Mouse (Mus musculus) cerebellum, adult 9-10 months (tissue): ENCODE measurements at regions not wholly inside any gene's neighbourhood (a gene's known extent, or its start where the extent isn't known, plus 50 kb on each side); places are given as distances from the start of the nearest gene placed in this dataset.
"Not testable (repeated sequence)": the region's sequence is repeated elsewhere in the genome, so short reads cannot be mapped to it uniquely, and the experiment has no call there.

Experiments used
- DNase-seq: peaks from one replicate; pipeline ENCODE4 v3.0.0; 2022

DNA sequence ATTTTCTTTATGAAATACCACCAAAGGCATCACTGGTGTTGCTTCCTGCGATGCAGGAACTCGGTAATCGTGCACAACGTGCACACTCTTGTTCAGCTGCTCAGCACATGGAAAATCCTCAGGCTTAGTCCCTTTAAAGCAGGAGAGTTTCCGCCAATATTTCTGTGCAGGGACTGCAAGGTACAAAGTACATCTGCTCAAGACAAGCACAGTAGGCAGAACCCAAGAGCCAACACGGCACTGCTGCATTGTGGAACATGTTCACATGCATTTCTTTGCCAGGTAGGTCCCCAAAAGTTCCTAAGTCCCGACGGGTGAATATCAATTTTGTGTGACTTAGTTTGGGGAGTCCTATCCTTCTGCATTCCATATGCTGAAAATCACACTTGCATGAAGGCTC is 808.0 kb upstream of the Pou3f3 start:
- no peak for DNase-seq

DNA sequence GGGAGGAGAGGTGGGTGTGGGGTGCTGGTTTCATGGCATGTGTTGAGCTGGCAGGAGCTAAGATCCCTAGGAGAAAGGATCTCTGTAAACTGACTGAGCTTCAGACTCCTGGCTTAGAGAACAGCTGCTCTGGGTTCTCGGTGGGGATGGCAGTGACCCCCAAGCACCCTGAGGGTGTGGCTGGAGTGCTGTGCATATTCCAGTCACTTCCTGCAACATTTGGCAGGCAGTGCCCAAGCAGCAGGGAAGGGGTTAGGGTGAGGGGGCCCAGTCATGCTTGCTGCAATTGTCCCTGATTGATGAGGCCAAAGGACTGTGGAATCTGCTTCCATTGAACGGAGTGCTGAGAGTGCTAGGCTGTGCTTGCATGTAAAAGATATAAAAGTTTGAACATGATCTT is 807.4 kb upstream of the Pou3f3 start:
- no peak for DNase-seq

DNA sequence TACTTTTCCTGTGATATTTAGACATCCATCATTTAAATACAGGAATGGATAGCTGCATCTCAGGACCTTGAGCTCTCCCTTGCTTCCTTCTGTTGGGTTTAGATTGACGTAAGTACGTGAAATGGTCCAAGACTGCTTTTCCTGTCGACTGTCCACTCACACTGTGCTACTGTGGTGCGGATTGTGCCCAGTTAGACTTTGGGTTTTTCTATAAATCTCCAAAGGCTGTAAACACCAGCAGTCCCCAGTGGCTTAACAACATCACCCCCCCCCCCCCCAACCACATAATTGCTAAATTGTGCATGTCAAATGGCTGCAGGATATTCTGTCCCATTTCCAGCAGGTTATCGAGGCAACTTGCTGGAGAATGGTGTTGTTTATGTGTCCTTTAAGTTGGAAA is 806.6 kb upstream of the Pou3f3 start:
- DNase-seq, result no peak

DNA sequence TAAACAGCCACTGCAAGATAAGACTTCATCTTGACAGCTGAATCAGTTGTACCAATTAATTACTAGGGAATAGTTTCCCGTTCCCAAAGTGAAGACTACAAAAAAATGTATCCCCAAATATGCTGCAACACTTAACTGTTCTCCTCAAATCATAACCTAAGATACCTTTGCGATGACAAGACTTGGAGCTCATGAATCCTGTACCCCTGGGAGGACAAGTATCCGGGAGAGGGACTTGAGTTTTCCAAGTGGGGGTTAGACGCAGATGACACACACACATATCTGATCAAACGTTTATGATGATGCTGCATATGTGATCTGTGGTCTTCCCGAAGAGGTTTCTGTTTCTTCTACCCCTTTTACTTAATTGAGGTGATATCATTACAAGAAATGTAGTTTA is 805.6 kb upstream of the Pou3f3 start:
- DNase-seq, result no peak

DNA sequence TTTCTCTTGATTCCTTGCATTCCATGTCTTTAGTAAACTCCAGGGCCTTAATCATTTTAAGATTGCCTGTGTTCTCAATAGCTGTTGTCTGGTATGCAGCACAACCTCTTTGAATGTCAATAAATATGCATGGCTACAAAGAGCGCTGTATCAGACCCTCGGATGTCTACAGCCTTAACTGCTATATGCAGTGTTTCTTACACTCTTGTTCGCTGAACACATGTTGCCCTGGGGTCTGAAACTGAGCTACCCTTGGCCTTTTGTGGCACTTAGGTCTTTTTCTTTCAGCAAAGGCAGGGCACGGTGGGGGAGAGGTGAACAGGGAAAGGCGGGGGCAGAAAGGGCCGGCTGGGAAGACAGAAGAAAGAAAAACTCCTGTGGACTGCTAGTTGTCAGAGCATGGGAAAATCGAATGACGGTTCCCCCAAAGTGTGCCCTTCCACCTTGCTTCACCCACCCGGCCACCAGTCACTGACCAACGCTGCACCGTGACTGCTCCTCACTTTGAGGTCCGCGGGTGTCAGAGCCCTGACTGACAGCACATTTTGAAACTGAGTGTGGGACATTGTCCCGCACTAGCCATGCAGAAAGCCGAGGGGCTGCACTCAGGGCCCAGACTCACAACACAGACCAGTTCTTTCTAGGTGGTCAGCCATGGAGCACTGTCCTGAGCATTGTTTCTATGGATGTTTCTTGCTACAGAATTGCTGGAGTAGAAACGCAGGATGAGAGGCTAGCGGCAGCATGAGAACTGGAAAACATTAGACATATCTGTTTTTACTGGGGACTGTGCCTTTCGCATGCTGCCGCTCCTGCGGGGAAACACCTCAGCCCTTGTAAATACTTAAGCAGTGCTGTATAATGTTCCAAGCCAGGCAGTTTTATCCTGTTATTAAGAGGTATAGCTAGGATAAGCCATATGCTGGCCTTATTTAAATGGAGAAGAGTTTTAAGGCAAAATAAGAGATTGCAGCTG is 804.6 kb upstream of the Pou3f3 start:
- no peak for DNase-seq

DNA sequence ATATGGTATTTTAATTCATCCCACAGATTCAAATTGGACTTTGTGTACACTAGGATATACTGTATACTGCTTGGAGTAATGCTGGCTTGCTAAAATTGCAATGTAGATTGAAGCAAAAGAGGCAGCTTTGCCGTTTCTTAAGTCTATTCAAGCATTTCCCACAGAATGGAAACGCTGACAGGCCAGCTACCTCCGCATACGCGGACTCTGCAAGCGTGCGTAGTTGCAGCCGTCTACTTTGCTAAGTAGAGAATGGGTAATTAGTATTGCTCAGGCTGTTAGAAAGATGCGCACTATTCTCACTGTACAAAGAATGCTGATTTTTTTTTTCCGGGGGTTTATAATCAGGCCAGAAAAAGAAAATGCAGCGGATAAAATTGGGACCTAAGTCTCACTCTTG is 803.8 kb upstream of the Pou3f3 start:
- no peak for DNase-seq

DNA sequence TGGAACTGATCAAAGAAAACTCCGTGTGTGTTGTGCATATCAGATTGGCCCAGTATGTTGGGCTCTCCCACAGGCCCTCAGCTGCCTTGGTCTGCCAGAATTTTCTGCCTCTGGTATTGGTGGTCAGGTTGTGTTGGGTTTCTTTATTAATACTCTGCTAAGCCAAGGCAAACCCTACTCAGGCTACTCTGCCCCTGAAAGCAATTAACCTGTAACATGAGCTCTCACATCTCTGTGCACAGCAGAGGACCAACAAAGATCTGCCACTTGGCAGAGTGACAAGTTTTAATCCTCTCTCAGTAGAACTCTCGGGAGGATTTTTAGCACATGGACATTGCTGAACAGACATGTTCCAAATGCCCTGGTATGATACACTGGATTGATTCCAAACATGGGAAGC is 803.2 kb upstream of the Pou3f3 start:
- no peak for DNase-seq

DNA sequence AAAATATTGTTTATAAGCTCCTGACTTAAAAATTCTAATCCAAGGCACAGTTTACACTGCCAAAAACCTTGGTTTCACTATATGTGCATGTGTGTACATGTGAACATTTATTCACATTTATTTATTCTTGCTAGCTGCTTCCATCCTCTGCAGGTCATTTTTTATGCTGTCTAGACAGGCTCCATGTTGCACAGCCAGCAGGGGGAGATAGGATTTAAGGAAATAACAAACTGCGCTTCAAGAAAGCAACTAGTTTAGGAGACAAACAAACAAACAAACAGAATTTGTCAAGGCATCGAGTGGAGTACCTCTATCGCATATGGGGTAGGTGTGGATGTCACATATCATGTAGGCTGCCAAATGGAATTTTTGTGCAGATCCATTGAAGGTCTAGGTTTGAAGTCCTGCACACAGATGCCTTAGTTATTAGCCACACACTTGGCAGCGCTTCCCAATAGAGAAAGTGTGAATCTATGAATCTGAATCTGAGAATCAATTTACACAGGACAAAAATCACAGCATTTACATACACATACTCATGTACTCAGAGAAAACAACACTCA is 797.7 kb upstream of the Pou3f3 start:
- peak; percentile 13 for DNase-seq

DNA sequence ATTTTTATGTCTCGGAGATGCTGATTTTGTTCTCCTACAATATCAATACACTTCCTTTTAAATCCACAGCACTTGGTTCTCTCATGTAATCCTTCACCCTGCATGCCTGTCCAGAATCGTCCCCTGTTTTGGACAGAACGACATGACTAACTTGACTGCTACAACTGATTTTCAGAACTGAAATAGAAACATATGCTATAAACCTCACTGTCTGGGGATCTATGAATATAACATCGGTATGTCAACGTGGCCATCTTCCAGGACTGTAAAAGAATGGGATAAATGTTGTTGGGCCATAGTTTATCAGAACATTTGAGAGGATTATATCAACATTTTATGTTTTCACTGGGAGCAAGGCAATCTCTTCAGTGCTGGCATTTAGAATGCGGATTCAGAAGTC is 795.2 kb upstream of the Pou3f3 start:
- DNase-seq, result no peak

DNA sequence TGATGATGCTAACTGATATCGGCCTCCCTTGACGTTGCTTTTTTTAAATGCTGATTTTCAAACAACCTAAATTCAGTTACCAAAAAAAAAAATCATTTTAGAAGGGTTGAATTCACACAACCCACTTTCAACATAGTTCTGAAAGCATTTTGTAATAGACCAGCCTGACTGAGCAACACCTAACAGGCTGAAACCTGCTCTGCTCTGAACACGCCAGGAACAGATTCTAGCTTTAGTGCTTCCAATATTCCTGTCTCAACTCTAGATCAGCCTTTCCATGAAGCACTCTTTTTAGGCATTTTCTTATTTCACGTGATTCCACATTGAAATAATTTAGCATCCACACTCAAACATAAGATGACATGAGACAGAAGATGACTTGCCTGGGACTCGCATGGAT is 789.6 kb upstream of the Pou3f3 start:
- DNase-seq, result no peak

DNA sequence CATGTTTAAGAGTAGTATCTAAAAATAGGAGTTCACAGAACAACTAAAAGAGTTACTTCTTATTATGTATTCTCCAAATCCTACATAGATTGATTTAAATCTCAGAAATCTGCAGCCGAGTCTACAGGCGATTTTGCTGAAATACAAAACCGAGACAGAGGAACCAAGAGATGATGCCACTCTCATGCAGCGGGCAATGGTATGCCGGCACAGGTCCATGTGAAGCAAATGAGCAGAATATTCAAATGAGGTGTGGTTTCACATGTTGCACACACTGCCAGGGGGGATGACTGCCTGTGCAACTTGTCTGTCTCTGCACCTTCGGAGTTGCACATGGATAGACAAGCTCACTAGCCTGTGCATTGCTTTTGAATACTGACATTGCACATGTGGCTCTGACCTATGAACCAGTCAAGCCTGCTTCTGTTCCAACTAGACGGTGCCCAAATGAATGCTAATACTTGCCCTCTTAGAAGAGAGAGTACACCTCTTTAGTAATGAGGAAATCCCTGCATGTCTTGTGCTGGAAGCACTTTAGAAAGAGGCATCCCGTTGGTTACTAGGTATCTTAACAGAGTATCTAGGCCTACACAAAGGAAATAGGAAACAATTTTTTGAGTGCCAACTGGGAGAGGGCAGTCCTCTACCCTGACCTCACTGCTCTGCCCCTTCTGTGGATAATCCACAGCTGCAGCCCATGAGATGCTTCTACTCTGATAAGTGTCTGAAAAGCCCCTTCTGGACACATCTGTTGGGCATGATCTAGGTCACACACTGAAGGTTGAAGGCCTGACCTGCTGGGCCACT is 787.4 kb upstream of the Pou3f3 start:
- DNase-seq, result no peak

DNA sequence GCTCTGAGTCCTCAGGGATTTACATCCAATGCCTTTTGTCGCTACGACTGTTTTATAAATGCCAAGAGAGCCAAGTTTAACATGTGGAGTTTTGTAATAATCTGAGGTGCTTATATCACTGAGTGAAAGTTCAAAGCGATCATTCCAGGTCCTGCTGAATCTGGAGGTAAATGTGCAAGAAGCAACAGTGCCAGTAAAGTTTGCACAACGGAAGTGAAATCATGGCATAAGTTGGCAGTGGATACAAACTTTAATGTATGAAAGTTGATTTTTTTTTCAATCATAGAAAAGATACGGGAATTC is 786.8 kb upstream of the Pou3f3 start:
- DNase-seq, result no peak

DNA sequence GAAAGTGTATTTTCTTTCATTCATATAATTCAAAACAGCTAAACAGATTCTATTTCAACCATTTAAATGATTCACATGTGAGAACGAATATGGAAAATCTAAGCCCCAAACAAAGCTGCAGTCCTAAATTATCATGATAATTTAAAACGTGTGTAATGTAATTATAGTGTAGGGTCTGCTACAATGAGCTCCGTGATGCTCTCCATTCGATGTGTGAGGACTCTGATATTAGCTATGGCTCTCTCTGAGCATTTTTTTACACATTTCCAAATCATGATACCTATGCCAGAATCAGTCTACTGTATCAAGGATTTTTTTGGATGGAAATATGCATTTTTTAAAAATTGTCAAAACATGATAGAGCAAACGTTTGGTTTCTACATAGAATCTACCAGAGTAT is 785.8 kb upstream of the Pou3f3 start:
- no peak for DNase-seq

DNA sequence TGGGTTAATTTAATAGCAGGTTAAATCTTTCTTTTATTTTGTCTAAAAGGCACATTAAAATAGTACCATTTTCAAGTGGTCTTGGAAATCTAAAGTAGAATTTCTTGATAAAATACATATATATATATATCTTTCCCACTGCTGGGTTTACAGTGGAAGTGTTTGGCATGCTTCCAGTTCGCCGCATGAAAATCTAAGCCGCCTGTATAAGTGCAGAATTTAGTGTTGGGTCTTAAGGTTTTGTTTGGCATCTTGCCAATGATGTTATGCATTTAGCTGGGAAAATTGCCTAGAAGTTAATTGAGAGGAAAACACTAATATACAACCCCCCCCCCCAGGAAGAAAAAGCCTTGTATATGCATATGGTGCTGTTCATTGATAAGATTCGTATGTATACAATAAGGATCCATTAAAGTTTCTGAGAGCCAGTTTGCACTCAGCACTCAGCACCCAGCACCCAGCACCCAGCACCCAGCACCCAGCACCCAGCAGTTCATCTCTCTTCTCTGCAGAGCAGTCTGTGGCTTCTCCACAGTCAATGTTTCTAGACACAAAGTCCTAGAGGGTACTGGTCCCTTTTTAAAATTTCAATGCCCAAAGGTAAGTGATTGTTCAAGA is 778.7 kb upstream of the Pou3f3 start:
- no peak for DNase-seq

DNA sequence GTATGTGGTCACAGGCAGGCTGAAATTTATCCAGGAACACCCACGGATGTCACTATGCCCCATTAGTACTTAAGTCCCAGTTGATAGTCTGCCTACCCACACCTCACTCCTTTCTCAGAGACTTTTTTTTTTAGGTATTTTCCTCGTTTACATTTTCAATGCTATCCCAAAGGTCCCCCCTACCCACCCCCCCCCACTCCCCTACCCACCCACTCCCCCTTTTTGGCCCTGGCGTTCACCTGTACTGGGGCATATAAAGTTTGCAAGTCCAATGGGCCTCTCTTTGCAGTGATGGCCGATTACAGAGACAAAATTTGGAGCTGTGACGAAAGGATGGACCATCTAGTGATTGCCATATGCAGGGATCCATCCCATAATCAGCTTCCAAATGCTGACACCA is 777.8 kb upstream of the Pou3f3 start:
- DNase-seq, result not testable (repeated sequence)

DNA sequence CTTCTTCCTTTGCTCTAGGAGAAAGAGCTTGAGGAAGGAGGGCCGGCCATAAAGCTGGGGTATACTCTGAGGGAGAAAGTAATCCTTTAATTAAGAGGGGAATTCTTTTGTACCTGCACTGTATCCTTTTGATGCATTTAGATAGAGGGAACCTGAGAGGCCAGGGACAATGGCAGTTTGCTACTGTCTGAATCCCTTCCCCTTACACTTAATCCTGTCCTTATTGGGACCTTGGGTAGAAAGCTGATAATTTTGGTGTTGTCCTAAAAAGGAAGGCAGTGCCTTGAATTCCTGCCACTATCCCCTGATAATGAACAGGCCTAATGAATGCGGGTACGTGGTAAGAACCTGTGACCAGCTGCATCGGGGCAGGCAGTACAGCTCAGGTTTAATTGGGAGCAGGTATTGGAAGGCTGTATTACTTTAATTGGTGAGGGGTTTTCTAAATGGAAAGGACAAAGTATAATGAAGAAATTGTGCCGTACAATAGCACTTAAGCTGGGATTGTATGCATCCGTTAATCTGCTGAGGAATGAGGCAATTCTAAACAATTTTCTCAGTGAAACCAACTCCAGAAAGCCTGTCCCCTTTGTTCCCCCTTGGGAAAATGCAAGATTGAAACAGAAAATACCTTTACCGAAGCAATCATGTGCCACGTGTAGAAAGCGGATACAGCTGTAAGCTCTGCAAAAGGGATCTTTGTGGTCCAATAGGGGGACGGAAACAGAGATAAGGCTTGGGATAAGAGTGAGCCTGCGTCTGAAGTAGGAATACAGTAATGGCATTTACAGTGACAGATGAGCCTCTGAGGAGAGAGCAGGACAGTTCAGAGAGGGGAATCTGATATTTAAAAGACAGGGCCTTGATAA is 776.9 kb upstream of the Pou3f3 start:
- no peak for DNase-seq

DNA sequence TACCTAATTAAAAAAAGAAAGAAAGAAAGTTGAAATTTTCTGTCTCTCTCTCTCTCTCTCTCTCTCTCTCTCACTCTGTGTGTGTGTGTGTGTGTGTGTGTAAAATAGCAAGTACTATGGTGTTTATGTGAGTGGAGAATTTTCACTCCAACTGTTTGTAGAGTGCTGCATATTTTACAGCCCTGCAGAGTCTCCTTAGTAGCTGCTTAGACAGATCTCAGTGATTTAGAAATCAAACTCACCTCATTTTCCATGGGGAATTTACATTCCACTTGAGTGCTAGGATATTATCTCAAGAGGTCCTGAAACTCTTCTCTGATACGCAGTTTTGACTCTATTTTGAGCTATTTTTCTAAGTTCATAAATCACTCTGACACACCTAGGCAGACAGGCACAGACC is 761.8 kb upstream of the Pou3f3 start:
- DNase-seq, result no peak

DNA sequence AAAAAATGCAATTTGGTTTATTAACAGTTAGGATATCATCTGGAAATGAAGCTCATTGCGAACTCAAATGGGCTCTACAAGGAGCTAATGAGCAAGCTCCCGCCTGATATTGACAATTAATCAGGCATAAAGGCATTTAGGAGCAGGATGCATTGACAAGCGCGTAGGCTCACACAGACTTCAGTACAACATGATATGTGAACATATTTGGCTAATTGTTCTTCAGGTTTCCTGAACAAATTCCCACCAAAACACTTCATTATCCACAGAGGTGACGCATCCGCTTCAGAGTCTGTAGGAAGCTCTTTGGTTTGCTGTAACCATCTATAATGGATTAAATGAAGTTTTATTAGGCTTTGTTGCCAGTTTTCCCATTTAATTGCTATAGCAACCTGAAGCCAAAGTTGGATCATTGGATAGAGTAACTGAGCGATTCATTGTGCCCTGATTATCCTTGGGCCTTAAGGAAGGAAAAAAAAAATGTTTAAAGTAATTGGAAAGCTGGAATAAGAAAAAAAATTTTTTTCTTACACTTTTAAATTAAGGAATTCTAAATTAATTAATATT is 759.6 kb upstream of the Pou3f3 start:
- no peak for DNase-seq

DNA sequence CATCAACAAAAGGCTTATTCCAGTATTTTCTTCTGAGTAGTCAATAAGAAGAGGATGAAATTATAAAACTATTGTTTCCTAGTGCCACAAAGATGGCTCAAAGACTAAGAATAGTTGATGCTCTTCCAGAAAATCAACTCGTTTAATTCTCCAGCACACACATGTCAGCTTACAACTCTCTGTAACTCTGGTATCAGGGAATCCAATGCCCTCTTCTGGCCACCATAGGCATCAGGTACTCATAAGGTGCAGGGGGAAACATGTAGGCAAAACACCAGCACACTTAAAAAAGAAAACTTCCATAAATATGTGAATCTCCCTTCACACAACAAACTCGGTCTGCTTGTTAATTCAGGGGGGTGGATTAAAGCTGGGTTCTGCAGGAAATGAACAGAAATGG is 734.6 kb upstream of the Pou3f3 start:
- no peak for DNase-seq

DNA sequence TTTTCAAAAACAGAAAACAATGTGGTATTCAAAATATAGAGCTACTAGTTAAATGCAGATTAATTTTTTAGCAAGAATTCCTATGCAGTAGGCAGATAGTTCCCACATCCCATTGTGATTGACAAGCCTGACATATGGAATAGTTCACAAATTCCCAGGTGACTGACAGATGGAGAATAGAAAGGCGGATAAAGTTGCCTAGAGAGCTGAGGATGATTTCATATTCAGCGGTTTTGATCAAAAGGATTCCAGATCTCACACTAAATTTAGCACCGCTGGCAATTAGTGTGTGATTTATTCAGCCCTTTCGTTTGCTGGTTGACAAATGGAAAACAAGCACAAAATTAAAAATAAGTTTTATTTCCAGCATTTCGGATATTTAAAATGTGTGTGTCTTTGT is 714.0 kb upstream of the Pou3f3 start:
- no peak for DNase-seq

DNA sequence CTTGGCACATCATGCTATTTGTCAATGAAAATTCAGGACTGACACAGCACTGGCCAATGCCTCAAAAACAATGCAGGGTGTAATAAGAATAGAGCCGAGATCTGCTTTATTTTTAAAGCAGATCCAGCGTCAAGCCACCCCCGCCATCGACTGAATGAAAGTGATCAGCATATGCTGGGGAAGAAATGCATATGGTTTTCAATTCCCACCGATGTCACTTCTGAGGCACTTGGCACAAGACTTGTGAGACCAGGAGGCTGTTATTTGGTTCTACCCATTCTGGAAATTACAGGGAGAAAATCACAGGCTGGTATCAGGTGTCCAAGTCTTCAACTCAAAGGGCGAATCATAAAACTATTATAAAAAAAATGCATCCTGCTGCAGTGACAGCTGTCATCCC is 689.3 kb upstream of the Pou3f3 start:
- no peak for DNase-seq

DNA sequence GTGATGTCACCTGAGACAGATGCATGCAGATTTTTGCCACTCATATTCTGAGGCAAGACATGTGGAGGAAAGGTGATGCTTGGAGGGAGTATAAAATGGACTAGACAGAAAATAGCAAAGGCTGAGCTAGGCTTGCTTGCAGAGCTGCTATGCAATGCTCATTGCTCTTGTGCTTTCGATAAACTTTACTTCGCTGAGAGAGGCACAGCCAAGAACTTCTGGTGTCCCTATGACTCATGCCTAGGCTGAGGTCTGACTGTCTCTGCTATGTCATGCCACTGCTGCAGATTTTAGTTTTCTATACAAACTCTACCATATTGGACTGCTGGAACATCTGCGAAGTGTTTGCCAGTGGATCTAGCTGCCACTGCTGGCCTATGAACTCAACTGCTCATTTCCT is 687.5 kb upstream of the Pou3f3 start:
- DNase-seq, result no peak
